Mouse (Mus musculus): ENCODE measurements around the gene Ctdspl.

The Ctdspl gene

DNA sequence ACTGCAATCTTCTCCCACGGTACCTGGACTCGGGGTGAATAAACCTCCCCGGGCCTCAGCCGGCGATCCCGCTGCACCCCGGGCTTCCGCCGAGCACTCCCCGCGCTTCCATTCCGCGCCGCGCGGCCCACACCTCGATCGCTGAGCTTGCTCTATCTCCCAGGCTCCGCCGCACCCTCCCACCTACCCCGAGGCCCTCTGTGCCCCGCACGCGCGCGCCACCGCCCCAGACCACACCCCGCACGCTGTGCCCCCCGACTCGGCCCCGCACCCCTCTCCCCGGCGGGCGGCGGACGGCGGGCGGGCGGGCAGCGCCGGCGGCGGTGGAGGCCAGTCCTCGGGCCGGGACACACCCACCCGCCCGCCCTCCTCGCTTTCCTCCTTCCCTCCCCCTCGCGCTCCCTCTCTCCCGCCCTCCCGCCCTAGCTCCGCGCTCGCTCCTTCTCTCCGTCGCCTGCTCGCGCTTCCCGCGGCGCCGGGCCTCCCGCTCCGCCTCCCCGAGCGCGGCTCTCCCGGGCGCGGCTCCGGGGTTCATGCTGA, at the start of gene Ctdspl:
Ctdspl (plus strand) TSS at position 343 of the 540 bp plus-strand sequence.
- H3K9me3 ChIP-seq (ENCODE audit: low read length): no peaks in the 10 kb centered on the region
- no peaks in the 10 kb centered on the region for H3K36me3 ChIP-seq (ENCODE audit: insufficient read depth, low read length)
- peaks cover 32% of the 10 kb centered on the region for H3K4me1 ChIP-seq (replicated peaks; ENCODE audit: low read depth, low read length)
- H3K4me3 ChIP-seq (replicated peaks; ENCODE audit: low read length): peak within 1 kb of the TSS; percentile 80
- H3K27me3 ChIP-seq (ENCODE audit: insufficient read depth, low read length): peaks cover 76% of the 10 kb centered on the region
- TF ChIP-seq CTCF (conservative IDR thresholded peaks at IDR 0.05; ENCODE audit: low read length) (no peak), NANOG (IDR thresholded peaks at IDR 0.05; ENCODE audit: borderline replicate concordance, low read length) (no peak), POU5F1 (IDR thresholded peaks at IDR 0.05; ENCODE audit: borderline replicate concordance, low read length) (no peak)

DNA sequence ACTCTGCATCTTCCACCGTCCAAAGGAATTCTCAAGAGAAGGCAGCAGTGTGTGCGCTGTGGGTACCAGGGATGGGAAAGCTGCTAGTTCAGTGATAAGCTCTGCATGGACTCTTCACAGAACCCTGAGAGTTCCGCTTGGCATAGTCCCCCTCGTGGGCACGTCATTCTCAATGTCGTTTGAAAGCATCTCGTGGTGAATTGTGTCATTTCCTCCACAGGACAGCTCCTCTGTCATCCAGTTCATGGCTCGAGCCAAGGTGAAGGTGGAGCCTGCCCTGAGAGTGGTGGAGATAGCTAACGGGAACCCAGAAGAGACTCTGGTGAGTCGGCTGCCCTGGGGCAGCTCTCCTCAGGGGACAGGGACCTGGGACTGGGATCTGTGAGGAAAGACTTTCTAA, 49.4 kb upstream of the Ctdspl start:
- Histone ChIP-seq H3K4me3 (replicated peaks; ENCODE audit: low read length) (no peak overlapping the region), H3K4me1 (replicated peaks; ENCODE audit: low read depth, low read length) (peaks cover 28% of the 10 kb centered on the region)
- TF ChIP-seq POU5F1 (IDR thresholded peaks at IDR 0.05; ENCODE audit: borderline replicate concordance, low read length): no peak
- no peak for TF ChIP-seq CTCF (conservative IDR thresholded peaks at IDR 0.05; ENCODE audit: low read length)
- no peak for TF ChIP-seq NANOG (IDR thresholded peaks at IDR 0.05; ENCODE audit: borderline replicate concordance, low read length)

DNA sequence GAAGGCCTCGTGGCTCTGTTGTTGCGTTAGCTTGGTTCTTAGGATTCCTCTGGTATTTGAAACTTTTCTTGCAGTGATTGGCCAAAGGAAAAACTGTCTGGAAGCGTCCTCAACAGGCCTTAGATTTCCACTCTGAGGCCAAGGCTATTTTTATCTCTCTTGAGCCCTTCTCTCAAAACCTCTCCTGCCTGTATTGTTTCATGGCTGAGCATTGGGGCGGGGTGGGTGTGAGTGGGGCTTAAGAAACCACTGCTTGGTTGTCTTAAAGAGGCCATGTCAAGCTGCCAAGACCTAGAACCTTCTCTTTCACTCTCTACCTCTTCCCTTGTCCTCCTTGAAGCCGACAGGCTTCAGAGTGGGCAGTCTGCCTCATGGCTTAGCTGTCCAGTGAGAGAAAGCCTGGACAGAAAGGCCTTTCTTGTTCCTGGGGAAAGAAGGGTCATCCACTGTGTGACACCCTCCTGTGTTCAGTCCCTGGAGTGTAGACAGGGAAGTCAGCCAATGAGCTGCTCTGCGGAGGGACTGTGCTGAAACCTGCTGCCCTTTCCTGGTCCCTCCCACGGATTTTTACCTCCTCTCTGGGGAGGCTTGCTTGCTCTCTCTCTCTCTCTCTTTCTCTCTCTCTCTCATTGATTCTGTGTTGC, 48.8 kb upstream of the Ctdspl start:
- Histone ChIP-seq H3K4me3 (replicated peaks; ENCODE audit: low read length) (no peak overlapping the region), H3K27me3 (ENCODE audit: insufficient read depth, low read length) (no peaks in the 10 kb centered on the region), H3K9me3 (ENCODE audit: low read length) (peaks cover 3% of the 10 kb centered on the region; the same call in 1 of the 2 replicates), H3K4me1 (replicated peaks; ENCODE audit: low read depth, low read length) (peaks cover 23% of the 10 kb centered on the region), H3K36me3 (ENCODE audit: insufficient read depth, low read length) (peaks cover 20% of the 10 kb centered on the region)
- TF ChIP-seq NANOG (IDR thresholded peaks at IDR 0.05; ENCODE audit: borderline replicate concordance, low read length): no peak
- no peak for TF ChIP-seq CTCF (conservative IDR thresholded peaks at IDR 0.05; ENCODE audit: low read length)
- TF ChIP-seq POU5F1 (IDR thresholded peaks at IDR 0.05; ENCODE audit: borderline replicate concordance, low read length): no peak

More for the DNA sequence above, 49.4 kb upstream of the Ctdspl start:
- no peaks in the 10 kb centered on the region for H3K27me3 ChIP-seq (ENCODE audit: insufficient read depth, low read length)
- peaks cover 20% of the 10 kb centered on the region for H3K36me3 ChIP-seq (ENCODE audit: insufficient read depth, low read length)
- peaks cover 3% of the 10 kb centered on the region; the same call in 1 of the 2 replicates for H3K9me3 ChIP-seq (ENCODE audit: low read length)

DNA sequence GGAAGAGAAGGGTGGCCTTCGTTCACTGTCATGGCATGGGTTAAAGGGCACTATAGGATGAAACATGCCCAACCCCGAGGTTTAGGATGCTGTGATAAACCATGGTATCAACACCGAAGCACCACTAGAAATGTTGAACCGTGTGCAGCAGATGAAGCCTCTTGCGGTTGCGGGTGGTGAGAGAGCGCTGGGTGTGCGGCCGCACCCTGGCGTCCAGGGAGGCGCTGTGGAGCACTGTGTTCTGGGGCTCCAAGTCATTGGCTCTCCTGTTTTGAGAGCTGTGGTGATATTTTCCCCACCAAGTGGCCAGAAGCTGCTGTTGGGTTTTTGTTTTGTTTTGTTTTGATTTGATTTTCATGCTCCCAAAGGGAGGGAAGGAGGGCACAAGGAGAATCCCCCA, 47.7 kb upstream of the Ctdspl start:
- Histone ChIP-seq H3K4me3 (replicated peaks; ENCODE audit: low read length) (no peak overlapping the region), H3K9me3 (ENCODE audit: low read length) (peaks cover 3% of the 10 kb centered on the region; the same call in 1 of the 2 replicates), H3K36me3 (ENCODE audit: insufficient read depth, low read length) (peaks cover 14% of the 10 kb centered on the region), H3K4me1 (replicated peaks; ENCODE audit: low read depth, low read length) (peaks cover 23% of the 10 kb centered on the region), H3K27me3 (ENCODE audit: insufficient read depth, low read length) (no peaks in the 10 kb centered on the region)
- TF ChIP-seq CTCF (conservative IDR thresholded peaks at IDR 0.05; ENCODE audit: low read length): peak; percentile 13; the same call in 1 of the 2 replicates
- no peak for TF ChIP-seq POU5F1 (IDR thresholded peaks at IDR 0.05; ENCODE audit: borderline replicate concordance, low read length)

DNA sequence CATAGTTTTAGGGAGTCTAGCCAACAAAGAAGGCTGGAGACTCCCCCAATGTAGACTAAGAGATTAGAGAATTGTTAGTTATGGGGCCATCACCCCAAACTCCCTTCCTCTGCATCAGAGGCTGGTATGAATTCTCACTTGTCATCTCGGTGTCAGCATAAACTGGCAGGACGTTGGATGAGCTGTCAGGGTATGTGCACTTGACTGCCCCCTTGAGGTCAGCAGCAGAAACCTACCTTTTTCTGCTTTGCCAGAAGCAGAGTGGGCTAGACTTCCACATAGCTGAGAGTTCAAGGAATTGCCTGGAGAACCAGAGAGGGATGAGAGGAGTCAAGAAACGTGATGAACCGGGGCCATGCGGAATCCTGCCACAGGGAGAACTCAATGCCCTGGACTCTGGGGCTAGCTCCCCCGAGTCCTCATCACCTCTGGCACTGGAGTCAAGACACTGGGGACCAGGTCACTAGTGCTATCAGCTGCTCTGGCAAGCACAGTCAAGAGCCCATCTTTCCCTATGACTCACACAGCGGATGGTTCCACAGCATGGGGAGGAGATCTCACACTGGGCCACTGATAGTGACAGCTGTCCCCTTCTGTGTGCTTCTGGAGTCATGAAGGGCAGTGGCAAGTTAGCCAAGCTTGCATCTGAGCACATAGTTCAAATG, 44.8 kb upstream of the Ctdspl start:
- no peaks in the 10 kb centered on the region for H3K9me3 ChIP-seq (ENCODE audit: low read length)
- TF ChIP-seq CTCF (conservative IDR thresholded peaks at IDR 0.05; ENCODE audit: low read length) (peak; percentile 58), POU5F1 (IDR thresholded peaks at IDR 0.05; ENCODE audit: borderline replicate concordance, low read length) (no peak), NANOG (IDR thresholded peaks at IDR 0.05; ENCODE audit: borderline replicate concordance, low read length) (no peak)
- H3K4me1 ChIP-seq (replicated peaks; ENCODE audit: low read depth, low read length): peaks cover 13% of the 10 kb centered on the region
- peaks cover 6% of the 10 kb centered on the region for H3K36me3 ChIP-seq (ENCODE audit: insufficient read depth, low read length)
- H3K27me3 ChIP-seq (ENCODE audit: insufficient read depth, low read length): no peaks in the 10 kb centered on the region
- no peak overlapping the region for H3K4me3 ChIP-seq (replicated peaks; ENCODE audit: low read length)

DNA sequence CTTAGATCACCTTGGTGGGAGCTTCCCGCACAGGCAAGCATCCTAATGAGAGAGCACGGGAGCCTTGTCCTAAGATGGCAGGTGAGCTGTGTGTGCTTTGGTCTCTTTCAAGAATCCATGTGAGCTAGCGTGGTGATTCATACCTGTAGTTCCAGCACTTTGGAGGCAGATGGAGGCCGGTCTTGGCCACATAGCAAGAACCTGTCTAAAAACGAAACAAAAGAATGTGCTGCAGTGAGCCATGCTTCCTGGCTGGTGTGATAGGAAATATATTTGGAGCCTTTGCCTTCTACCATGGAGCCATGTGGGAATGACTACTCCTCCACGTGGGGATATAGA, 44.3 kb upstream of the Ctdspl start:
- Histone ChIP-seq H3K36me3 (ENCODE audit: insufficient read depth, low read length) (peaks cover 2% of the 10 kb centered on the region), H3K9me3 (ENCODE audit: low read length) (no peaks in the 10 kb centered on the region), H3K4me3 (replicated peaks; ENCODE audit: low read length) (no peak overlapping the region), H3K27me3 (ENCODE audit: insufficient read depth, low read length) (no peaks in the 10 kb centered on the region), H3K4me1 (replicated peaks; ENCODE audit: low read depth, low read length) (peaks cover 13% of the 10 kb centered on the region)
- TF ChIP-seq NANOG (IDR thresholded peaks at IDR 0.05; ENCODE audit: borderline replicate concordance, low read length): no peak
- TF ChIP-seq CTCF (conservative IDR thresholded peaks at IDR 0.05; ENCODE audit: low read length): no peak
- TF ChIP-seq POU5F1 (IDR thresholded peaks at IDR 0.05; ENCODE audit: borderline replicate concordance, low read length): no peak

DNA sequence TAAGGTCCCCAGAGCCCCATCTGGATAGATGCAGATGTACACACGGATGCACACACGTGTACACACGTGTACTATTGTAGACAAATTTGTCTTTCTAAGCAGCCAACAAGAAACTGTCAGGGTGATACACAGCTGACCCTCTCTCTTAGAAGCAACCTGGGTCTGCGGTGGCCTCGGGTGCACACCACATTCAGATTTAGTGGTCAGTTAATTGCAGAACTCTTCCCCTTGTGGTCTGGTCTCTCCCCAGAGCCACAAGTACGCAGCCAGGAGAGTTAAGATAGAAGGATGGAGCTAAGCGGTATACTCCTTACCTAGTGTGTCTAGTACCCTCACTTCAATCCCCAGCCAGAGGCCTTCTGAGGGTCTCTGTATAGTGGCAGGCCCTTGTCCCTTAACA, 43.1 kb upstream of the Ctdspl start:
- H3K9me3 ChIP-seq (ENCODE audit: low read length): no peaks in the 10 kb centered on the region
- H3K27me3 ChIP-seq (ENCODE audit: insufficient read depth, low read length): no peaks in the 10 kb centered on the region
- peaks cover 20% of the 10 kb centered on the region for H3K4me1 ChIP-seq (replicated peaks; ENCODE audit: low read depth, low read length)
- H3K36me3 ChIP-seq (ENCODE audit: insufficient read depth, low read length): 0 out of 2 replicates have a peak, but pooled peaks cover 4% of the 10 kb centered on the region
- no peak for TF ChIP-seq CTCF (conservative IDR thresholded peaks at IDR 0.05; ENCODE audit: low read length)
- no peak for TF ChIP-seq POU5F1 (IDR thresholded peaks at IDR 0.05; ENCODE audit: borderline replicate concordance, low read length)
- TF ChIP-seq NANOG (IDR thresholded peaks at IDR 0.05; ENCODE audit: borderline replicate concordance, low read length): no peak
- H3K4me3 ChIP-seq (replicated peaks; ENCODE audit: low read length): no peak overlapping the region

DNA sequence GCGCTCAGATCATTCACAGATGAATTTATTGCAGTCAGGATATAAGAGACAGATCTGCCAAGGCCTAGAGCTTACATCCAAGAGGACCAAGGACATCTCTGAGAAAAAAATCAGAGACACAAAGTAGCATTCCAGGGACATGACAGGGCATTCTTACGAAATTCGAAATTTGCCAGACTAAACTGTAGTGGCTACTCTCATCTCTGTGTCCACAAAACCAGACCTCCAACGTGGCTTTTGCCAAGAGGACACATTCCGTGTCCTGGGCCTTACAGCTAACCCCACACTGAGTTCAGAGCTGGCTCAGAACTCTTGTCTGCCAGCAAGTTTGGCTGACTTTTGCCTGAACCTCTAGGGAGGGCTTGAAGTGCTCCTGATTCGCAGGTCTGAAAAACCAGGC, 40.5 kb upstream of the Ctdspl start:
- H3K27me3 ChIP-seq (ENCODE audit: insufficient read depth, low read length): no peaks in the 10 kb centered on the region
- H3K4me1 ChIP-seq (replicated peaks; ENCODE audit: low read depth, low read length): peaks cover 9% of the 10 kb centered on the region; the same call in 1 of the 2 replicates
- TF ChIP-seq NANOG (IDR thresholded peaks at IDR 0.05; ENCODE audit: borderline replicate concordance, low read length): no peak
- TF ChIP-seq POU5F1 (IDR thresholded peaks at IDR 0.05; ENCODE audit: borderline replicate concordance, low read length): no peak
- TF ChIP-seq CTCF (conservative IDR thresholded peaks at IDR 0.05; ENCODE audit: low read length): no peak
- H3K4me3 ChIP-seq (replicated peaks; ENCODE audit: low read length): no peak overlapping the region
- H3K9me3 ChIP-seq (ENCODE audit: low read length): no peaks in the 10 kb centered on the region
- 0 out of 2 replicates have a peak, but pooled peaks cover 4% of the 10 kb centered on the region for H3K36me3 ChIP-seq (ENCODE audit: insufficient read depth, low read length)

Data from E14TG2a.4 (cell line).